Mouse (Mus musculus) cortical plate, adult 2 months (tissue): ENCODE measurements around the gene Dnajc9. TPM values are rescaled to one million over a fixed set of nuclear protein-coding genes. Genes with fewer than 3 reads are reported as not detected.
A peak's percentile ranks its signal among the peaks of the same experiment; 100 is the strongest.

ENCODE experiments used
- H3K27ac ChIP-seq: fragments of 200-500 bp; 2 replicates; pipeline ENCODE4 v1.5.1; 2012; ENCODE audit warnings: low read length, control low read depth, inconsistent platforms; ENCODE audit not compliant: insufficient read depth
- H3K4me1 ChIP-seq: fragments of 200-500 bp; 2 replicates; pipeline ENCODE4 v1.6.1; 2011; ENCODE audit warnings: low read length; ENCODE audit not compliant: control insufficient read depth, insufficient read depth
- H3K4me3 ChIP-seq: fragments of 200-500 bp; 2 replicates; pipeline ENCODE4 v1.5.1; 2011; ENCODE audit warnings: mild to moderate bottlenecking, low read length, control low read depth; ENCODE audit not compliant: insufficient read depth
- CTCF ChIP-seq: fragments of 200-500 bp; IDR thresholded peaks from 2 replicates; pipeline ENCODE4 v1.5.1; 2011; ENCODE audit warnings: mild to moderate bottlenecking, control low read depth, low read length; ENCODE audit not compliant: insufficient read depth; ENCODE audit errors: extremely low read depth
- POLR2A ChIP-seq: fragments of 200-500 bp; IDR thresholded peaks from 2 replicates; pipeline ENCODE4 v1.6.1; 2011; ENCODE audit warnings: mild to moderate bottlenecking, low read length, control low read depth; ENCODE audit not compliant: insufficient read depth; ENCODE audit errors: extremely low read depth
- polyA plus RNA-seq: library from polyadenylated mRNA; depleted of rRNA; stranded (reverse); fragments of >200 nt; gene quantifications from 2 replicates; pipeline ENCODE4 v1.2.3, GENCODE M21; 2012; rRNA removed

The Dnajc9 gene
- polyA plus RNA-seq, 1 experiment = 37.2 TPM

GRCm38 (mm10) chr14:20370798-20371197, 17.9 kb downstream of the Dnajc9 start:
- TF ChIP-seq POLR2A (no peak), CTCF (no peak)

GRCm38 (mm10) chr14:20368271-20368670, 20.4 kb downstream of the Dnajc9 start:
- no peaks in the 10 kb centered on the region for H3K4me1 ChIP-seq
- H3K27ac ChIP-seq = no peak overlapping the region
- no peak overlapping the region for H3K4me3 ChIP-seq
- TF ChIP-seq POLR2A (no peak), CTCF (no peak)

More at GRCm38 (mm10) chr14:20370798-20371197, 17.9 kb downstream of the Dnajc9 start:
- Histone ChIP-seq H3K4me1 (no peaks in the 10 kb centered on the region), H3K4me3 (no peak overlapping the region), H3K27ac (no peak overlapping the region)

- TF ChIP-seq POLR2A (no peak), CTCF (no peak)
- Histone ChIP-seq H3K4me1 (no peaks in the 10 kb centered on the region), H3K4me3 (no peak overlapping the region), H3K27ac (no peak overlapping the region)
Measured at GRCm38 (mm10) chr14:20363230-20363629, 25.5 kb downstream of the Dnajc9 start.

GRCm38 (mm10) chr14:20347991-20348541, 40.6 kb downstream of the Dnajc9 start, which contains the start of the genes Ecd and Fam149b:
Gene Ecd (minus strand): TSS chr14:20348121.
Gene Fam149b (plus strand): TSS chr14:20348162.
- H3K27ac ChIP-seq = peak within 1 kb of the TSS; percentile 11; the same call in 1 of the 2 replicates
- peak within 1 kb of the TSS; percentile 87 for H3K4me3 ChIP-seq
- TF ChIP-seq CTCF (no peak), POLR2A (peak; percentile 89)
- 0 out of 2 replicates have a peak, but pooled peaks cover 4% of the 10 kb centered on the region for H3K4me1 ChIP-seq

- TF ChIP-seq CTCF (no peak), POLR2A (no peak)
- H3K4me3 ChIP-seq = peak overlapping the region; percentile 87
- H3K4me1 ChIP-seq = 0 out of 2 replicates have a peak, but pooled peaks cover 4% of the 10 kb centered on the region
- no peak overlapping the region for H3K27ac ChIP-seq
Measured at GRCm38 (mm10) chr14:20347441-20347990, 41.2 kb downstream of the Dnajc9 start.

- H3K4me1 ChIP-seq = 0 out of 2 replicates have a peak, but pooled peaks cover 4% of the 10 kb centered on the region
- no peak overlapping the region for H3K4me3 ChIP-seq
- H3K27ac ChIP-seq = no peak overlapping the region
- TF ChIP-seq CTCF (no peak), POLR2A (no peak)
Measured at GRCm38 (mm10) chr14:20345885-20346284, 42.8 kb downstream of the Dnajc9 start.

GRCm38 (mm10) chr14:20340866-20341265, 47.8 kb downstream of the Dnajc9 start:
- TF ChIP-seq CTCF (no peak), POLR2A (no peak)
- Histone ChIP-seq H3K4me1 (0 out of 2 replicates have a peak, but pooled peaks cover under 1% of the 10 kb centered on the region), H3K27ac (no peak overlapping the region), H3K4me3 (no peak overlapping the region)

- H3K4me3 ChIP-seq = no peak overlapping the region
- no peaks in the 10 kb centered on the region for H3K4me1 ChIP-seq
- TF ChIP-seq CTCF (peak; percentile 34; the same call in 1 of the 2 replicates), POLR2A (no peak)
- no peak overlapping the region for H3K27ac ChIP-seq
Measured at GRCm38 (mm10) chr14:20340149-20340548, 48.6 kb downstream of the Dnajc9 start.

- TF ChIP-seq POLR2A = no peak
- TF ChIP-seq CTCF = no peak
- Histone ChIP-seq H3K4me1 (no peaks in the 10 kb centered on the region), H3K4me3 (no peak overlapping the region), H3K27ac (no peak overlapping the region)
Measured at GRCm38 (mm10) chr14:20339415-20339814, 49.3 kb downstream of the Dnajc9 start.

Other genes starting within 250 kb of the Dnajc9 start
- 0.55 and 0.71 TPM in 2 replicates for gene Kcnk5, start 207.1 kb downstream of the Dnajc9 start, polyA plus RNA-seq
- not detected in 2 replicates for gene Kcnk16, start 119.7 kb downstream of the Dnajc9 start, polyA plus RNA-seq
- gene Nudt13, start 94.2 kb downstream of the Dnajc9 start, polyA plus RNA-seq = 30.4 and 32.7 TPM in 2 replicates
- gene Ecd, start 40.8 kb downstream of the Dnajc9 start, polyA plus RNA-seq = 31.8 and 32.5 TPM in 2 replicates
- 56.6 and 61.0 TPM in 2 replicates for gene Fam149b, start 40.7 kb downstream of the Dnajc9 start, polyA plus RNA-seq
- gene Mrps16, start 4.7 kb upstream of the Dnajc9 start, polyA plus RNA-seq = 44.9 and 45.4 TPM in 2 replicates
- gene Cfap70, start 63.3 kb upstream of the Dnajc9 start, polyA plus RNA-seq = 1.5 and 3.3 TPM in 2 replicates
- gene Anxa7, start 91.2 kb upstream of the Dnajc9 start, polyA plus RNA-seq = 86.0 and 89.0 TPM in 2 replicates
- 0.33 and 0.42 TPM in 2 replicates for gene Mss51, start 108.0 kb upstream of the Dnajc9 start, polyA plus RNA-seq
- 162 and 167 TPM in 2 replicates for gene Ppp3cb, start 157.7 kb upstream of the Dnajc9 start, polyA plus RNA-seq